Mouse (Mus musculus) cerebellum, adult 2 months (tissue): ENCODE results near the gene Daxx.

Experiments
- CTCF ChIP-seq: fragments of 200-500 bp; IDR thresholded peaks from 2 replicates; pipeline ENCODE4 v1.5.1; 2011; ENCODE audit warnings: low read depth, mild to moderate bottlenecking, control low read depth, low read length, moderate library complexity, borderline replicate concordance; ENCODE audit not compliant: insufficient read depth
- POLR2A ChIP-seq: fragments of 200-500 bp; IDR thresholded peaks from 2 replicates; pipeline ENCODE4 v1.6.1; 2011; ENCODE audit warnings: low read length, control low read depth, borderline replicate concordance; ENCODE audit not compliant: insufficient read depth

GRCm38 (mm10) chr17:33929371-33930279 lies 20.4 kb downstream of the Daxx start, which contains the start of gene Rgl2:
- TF ChIP-seq CTCF, result peak; percentile 19; the same call in 1 of the 2 replicates
- peak; percentile 76; the same call in 1 of the 2 replicates for TF ChIP-seq POLR2A
